ENCODE assay signal across 8 mouse cellular contexts in the genomic region with DNA sequence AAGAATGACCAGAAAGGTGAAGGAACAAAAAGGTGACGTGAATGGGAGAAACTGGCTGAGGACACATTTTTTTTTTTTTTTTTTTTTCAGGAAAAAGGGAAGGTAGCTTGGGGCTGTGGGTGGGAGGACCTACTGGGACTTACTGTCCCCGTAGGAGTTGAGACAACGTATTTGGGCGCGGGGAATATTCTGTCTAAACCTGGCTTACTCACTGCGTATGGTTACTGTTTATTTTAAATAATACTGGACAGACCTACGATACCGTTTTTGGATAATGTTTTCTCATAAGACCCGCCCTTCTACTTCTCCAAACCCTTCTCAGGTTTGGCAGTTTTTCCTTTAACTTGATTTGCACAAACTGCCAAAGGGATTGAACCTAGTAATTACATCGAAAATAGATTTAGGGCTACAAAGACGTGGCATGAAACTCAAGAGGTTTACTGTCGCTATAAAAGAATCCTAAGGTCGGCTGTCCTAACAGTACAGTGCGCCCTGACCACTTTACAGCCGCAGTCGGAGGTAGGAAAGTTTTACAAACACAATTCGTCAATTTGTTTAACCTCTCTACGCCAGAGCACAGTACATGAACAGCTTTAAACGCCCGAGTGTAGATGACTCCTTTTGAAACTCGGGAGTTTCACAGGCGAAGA. TPM values are rescaled to one million over a fixed set of nuclear protein-coding genes. Genes with fewer than 3 reads are reported as not detected.
DNase-seq lines count a peak whose midpoint lies in the region; ATAC-seq and TF ChIP-seq lines count a peak whose summit lies in the region.

No protein-coding gene starts in this region.

- peak; percentile 6; the same call in 1 of the 2 replicates for ATAC-seq in common myeloid progenitor, adult 5-6 weeks (replicated peaks; ENCODE audit: low read depth, poor library complexity, severe bottlenecking)
- no peak for ATAC-seq in hindbrain, embryonic 16.5 days
- no peak for ATAC-seq in midbrain, embryonic 13.5 days

- peaks cover 7% of the 10 kb centered on the region for H3K4me1 ChIP-seq in kidney, adult 2 months (ENCODE audit: control insufficient read depth, insufficient read depth, low read length)
- peaks cover 18% of the 10 kb centered on the region for H3K4me1 ChIP-seq in hindbrain, embryonic 16.5 days (ENCODE audit: control insufficient read depth, insufficient read depth, low read depth, low read length)
- H3K4me1 ChIP-seq in midbrain, embryonic 13.5 days (replicated peaks), result peaks cover 33% of the 10 kb centered on the region

- H3K27ac ChIP-seq in kidney, adult 2 months (ENCODE audit: insufficient read depth, low read depth, low read length), result peak overlapping the region; percentile 94
- H3K27ac ChIP-seq in hindbrain, embryonic 16.5 days (ENCODE audit: low read depth, low read length), result peak overlapping the region; percentile 83
- peak overlapping the region; percentile 89 for H3K27ac ChIP-seq in midbrain, embryonic 13.5 days

- no peak for DNase-seq in kidney, adult 2 months
- no peak for DNase-seq in kidney, adult 11 months
- DNase-seq in adrenal gland, postnatal 10 days, result no peak
- no peak for DNase-seq in Muller cell, postnatal 12 days (ENCODE audit: inconsistent ontology term)
- no peak for DNase-seq in layer of hippocampus, adult 18-20 months (ENCODE audit: low spot score in 2 of 2)

- H3K9me3 ChIP-seq in hindbrain, embryonic 16.5 days (ENCODE audit: control insufficient read depth, low read length), result no peaks in the 10 kb centered on the region
- H3K9me3 ChIP-seq in midbrain, embryonic 13.5 days, result no peaks in the 10 kb centered on the region

- no peaks in the 10 kb centered on the region for H3K36me3 ChIP-seq in kidney, adult 2 months (ENCODE audit: control insufficient read depth, insufficient read depth, low read length)
- H3K36me3 ChIP-seq in hindbrain, embryonic 16.5 days (ENCODE audit: control insufficient read depth, insufficient read depth, low read length), result no peaks in the 10 kb centered on the region
- no peaks in the 10 kb centered on the region for H3K36me3 ChIP-seq in midbrain, embryonic 13.5 days

- no peaks in the 10 kb centered on the region for H3K27me3 ChIP-seq in kidney, adult 2 months (replicated peaks; ENCODE audit: control insufficient read depth, insufficient read depth, low read length)
- 0 out of 2 replicates have a peak, but pooled peaks cover 2% of the 10 kb centered on the region for H3K27me3 ChIP-seq in hindbrain, embryonic 16.5 days (replicated peaks; ENCODE audit: control insufficient read depth, insufficient read depth, low read length)
- H3K27me3 ChIP-seq in midbrain, embryonic 13.5 days, result peaks cover 16% of the 10 kb centered on the region

- no peak for TF ChIP-seq CTCF in kidney, adult 2 months (conservative IDR thresholded peaks at IDR 0.05; ENCODE audit: insufficient read depth, insufficient read length, low read depth, low read length)

- TF ChIP-seq POLR2A in kidney, adult 2 months (IDR thresholded peaks at IDR 0.05; ENCODE audit: low read depth, low read length), result no peak

- peak overlapping the region; percentile 69 for H3K4me2 ChIP-seq in hindbrain, embryonic 16.5 days (ENCODE audit: low read length)
- H3K4me2 ChIP-seq in midbrain, embryonic 13.5 days (replicated peaks), result peak overlapping the region; percentile 74

- H3K4me3 ChIP-seq in kidney, adult 2 months (ENCODE audit: insufficient read depth, low read depth, low read length), result peak overlapping the region; percentile 92
- peak overlapping the region; percentile 99 for H3K4me3 ChIP-seq in hindbrain, embryonic 16.5 days (ENCODE audit: low read length)
- peak overlapping the region; percentile 89 for H3K4me3 ChIP-seq in midbrain, embryonic 13.5 days (replicated peaks)

- WGBS in kidney, adult 2 months, result 5% methylated on average over 22 of the region's 22 CpGs
- WGBS in hindbrain, embryonic 16.5 days, result 7% methylated on average over 22 of the region's 22 CpGs
- WGBS in midbrain, embryonic 13.5 days, result 7% methylated on average over 22 of the region's 22 CpGs

- peak overlapping the region; percentile 98 for H3K9ac ChIP-seq in hindbrain, embryonic 16.5 days (ENCODE audit: low read depth, low read length)
- H3K9ac ChIP-seq in midbrain, embryonic 13.5 days (replicated peaks), result peak overlapping the region; percentile 95

RNA-seq across cellular contexts. Expression of gene Golph3, which starts 0.7 kb away (rescaled TPM):
- 70.9 and 73.6 TPM in 2 replicates for polyA plus RNA-seq in kidney, adult 2 months (2012; rRNA removed)
- 98.9 and 99.8 TPM in 2 replicates for total RNA-seq in common myeloid progenitor, adult 5-6 weeks (2017)
- 64.2 and 66.1 TPM in 2 replicates for polyA plus RNA-seq in hindbrain, embryonic 16.5 days (2015; fragmentation: Nextera tagmentation; extraction: Ambion mirVana)
- polyA plus RNA-seq in midbrain, embryonic 13.5 days (2015; fragmentation: Nextera tagmentation; extraction: Ambion mirVana), result 68.6 and 70.8 TPM in 2 replicates
- total RNA-seq in adrenal gland, postnatal 10 days (2021), result 100 to 1,000 TPM in 1 of 2 experiments, 10 to 100 TPM in 1; 97.6 to 110 TPM
- total RNA-seq in layer of hippocampus, adult 18-20 months (2021), result 100 to 1,000 TPM in 1 of 2 experiments, 10 to 100 TPM in 1; 98.4 to 100 TPM

RNA-seq across cellular contexts. Expression of gene 1810049J17Rik, which starts 1.1 kb away (rescaled TPM):
- not detected in 2 replicates for polyA plus RNA-seq in kidney, adult 2 months (2012; rRNA removed)
- total RNA-seq in common myeloid progenitor, adult 5-6 weeks (2017), result 1.1 TPM in 1 of 2 replicates, not detected in the other
- polyA plus RNA-seq in hindbrain, embryonic 16.5 days (2015; fragmentation: Nextera tagmentation; extraction: Ambion mirVana), result 0.62 and 1.1 TPM in 2 replicates
- 0.67 TPM in 1 of 2 replicates, not detected in the other for polyA plus RNA-seq in midbrain, embryonic 13.5 days (2015; fragmentation: Nextera tagmentation; extraction: Ambion mirVana)
- 1 to 10 TPM in 1 of 2 experiments, under 1 TPM in 1; 0.66 to 1.2 TPM for total RNA-seq in adrenal gland, postnatal 10 days (2021)
- 1 to 10 TPM in 1 of 2 experiments, not detected in 1; 2.5 TPM for total RNA-seq in layer of hippocampus, adult 18-20 months (2021)
